Mouse (Mus musculus): Measurements from ENCODE around the gene Spats2l. TPM values are rescaled to one million over a fixed set of nuclear protein-coding genes. Genes with fewer than 3 reads are reported as not detected.

The Spats2l gene
- polyA plus RNA-seq, 1 experiment, result 0.76 TPM

DNA sequence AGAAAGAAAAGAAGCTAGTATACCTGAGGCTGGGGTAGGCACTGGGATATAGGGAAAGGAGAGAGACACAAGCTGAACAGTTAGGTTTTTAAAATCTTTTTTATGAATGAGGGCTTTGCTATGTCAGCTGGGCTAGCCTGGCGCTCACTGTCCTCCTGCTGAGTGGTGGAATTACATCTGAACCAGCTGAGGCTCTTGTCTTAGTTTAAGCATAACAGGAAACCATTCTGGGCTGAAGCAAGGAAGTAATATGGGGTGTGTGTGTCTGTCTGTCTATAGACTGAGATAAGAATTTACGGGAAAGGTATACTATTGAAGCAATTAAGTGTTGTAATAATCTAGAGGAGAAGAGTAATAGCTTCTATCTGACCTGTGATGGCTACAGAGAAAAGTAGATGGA, 197.6 kb downstream of the Spats2l start:
- Histone ChIP-seq H3ac (ENCODE audit: control insufficient read depth, insufficient read length) (no peak overlapping the region), H3K79me2 (ENCODE audit: control insufficient read depth, insufficient read depth) (no peaks in the 10 kb centered on the region), H3K4me2 (ENCODE audit: low read depth) (no peak overlapping the region), H3K27me3 (ENCODE audit: control insufficient read depth, insufficient read depth, insufficient read length) (no peaks in the 10 kb centered on the region), H3K4me3 (no peak overlapping the region), H3K36me3 (ENCODE audit: control insufficient read depth, insufficient read depth) (no peaks in the 10 kb centered on the region)
- TF ChIP-seq CEBPB (IDR thresholded peaks at IDR 0.05; ENCODE audit: insufficient read depth, poor library complexity, severe bottlenecking), result no peak
- TF ChIP-seq MYOG (IDR thresholded peaks at IDR 0.05; ENCODE audit: control insufficient read depth in 1 of 3, insufficient read depth in 1 of 3, insufficient read length in 2 of 3, low read depth in 2 of 3), result no peak
- no peak for TF ChIP-seq SRF (IDR thresholded peaks at IDR 0.05; ENCODE audit: control insufficient read depth, insufficient read length, low read depth)
- TF ChIP-seq POLR2A (IDR thresholded peaks at IDR 0.05; ENCODE audit: insufficient read length, low read depth), result no peak
- TF ChIP-seq TCF12 (IDR thresholded peaks at IDR 0.05; ENCODE audit: insufficient read depth, poor library complexity, severe bottlenecking), result no peak
- no peak for TF ChIP-seq TCF3 (IDR thresholded peaks at IDR 0.05; ENCODE audit: insufficient read length, low read depth)
- no peak for TF ChIP-seq USF1 (IDR thresholded peaks at IDR 0.05; ENCODE audit: low read depth)
- no peak for TF ChIP-seq REST (IDR thresholded peaks at IDR 0.05; ENCODE audit: insufficient read depth, insufficient read length)
- no peak for TF ChIP-seq MYOD1 (IDR thresholded peaks at IDR 0.05; ENCODE audit: control insufficient read depth in 1 of 3, insufficient read length in 2 of 3, low read depth in 2 of 3)

DNA sequence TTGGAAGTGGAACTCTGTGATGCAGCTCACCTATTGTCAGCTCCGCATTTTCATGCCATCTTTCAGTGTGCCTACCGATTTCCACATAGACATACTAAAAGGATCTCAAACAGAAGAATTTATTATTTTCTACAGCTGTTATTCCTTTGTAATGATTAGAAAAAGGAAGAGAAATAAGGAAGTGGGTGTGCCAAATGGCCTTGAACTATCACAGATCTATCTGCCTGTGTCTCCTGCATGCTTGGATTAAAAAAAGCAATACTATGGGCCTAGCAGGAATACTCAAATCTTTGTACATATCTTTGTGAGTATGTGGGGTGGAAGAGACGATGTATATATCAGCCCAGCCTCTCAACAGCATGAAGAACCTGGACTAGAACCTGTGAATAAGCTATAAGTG, 202.9 kb downstream of the Spats2l start:
- Histone ChIP-seq H3ac (ENCODE audit: control insufficient read depth, insufficient read length) (no peak overlapping the region), H3K36me3 (ENCODE audit: control insufficient read depth, insufficient read depth) (no peaks in the 10 kb centered on the region), H3K79me2 (ENCODE audit: control insufficient read depth, insufficient read depth) (no peaks in the 10 kb centered on the region), H3K4me3 (no peak overlapping the region), H3K27me3 (ENCODE audit: control insufficient read depth, insufficient read depth, insufficient read length) (no peaks in the 10 kb centered on the region), H3K4me2 (ENCODE audit: low read depth) (no peak overlapping the region)
- no peak for TF ChIP-seq POLR2AphosphoS2 (IDR thresholded peaks at IDR 0.05; ENCODE audit: insufficient read length, low read depth)
- no peak for TF ChIP-seq USF1 (IDR thresholded peaks at IDR 0.05; ENCODE audit: low read depth)
- TF ChIP-seq MYOG (IDR thresholded peaks at IDR 0.05; ENCODE audit: control insufficient read depth in 1 of 3, insufficient read depth in 1 of 3, insufficient read length in 2 of 3, low read depth in 2 of 3), result no peak
- no peak for TF ChIP-seq TCF12 (IDR thresholded peaks at IDR 0.05; ENCODE audit: insufficient read depth, poor library complexity, severe bottlenecking)
- TF ChIP-seq SRF (IDR thresholded peaks at IDR 0.05; ENCODE audit: control insufficient read depth, insufficient read length, low read depth), result no peak
- no peak for TF ChIP-seq TCF3 (IDR thresholded peaks at IDR 0.05; ENCODE audit: insufficient read length, low read depth)
- no peak for TF ChIP-seq REST (IDR thresholded peaks at IDR 0.05; ENCODE audit: insufficient read depth, insufficient read length)
- TF ChIP-seq POLR2A (IDR thresholded peaks at IDR 0.05; ENCODE audit: insufficient read length, low read depth), result no peak
- no peak for TF ChIP-seq MYOD1 (IDR thresholded peaks at IDR 0.05; ENCODE audit: control insufficient read depth in 1 of 3, insufficient read length in 2 of 3, low read depth in 2 of 3)
- TF ChIP-seq MAX (IDR thresholded peaks at IDR 0.05; ENCODE audit: low read depth), result no peak
- TF ChIP-seq E2F4 (IDR thresholded peaks at IDR 0.05; ENCODE audit: insufficient read depth), result no peak
- TF ChIP-seq CEBPB (IDR thresholded peaks at IDR 0.05; ENCODE audit: insufficient read depth, poor library complexity, severe bottlenecking), result no peak

DNA sequence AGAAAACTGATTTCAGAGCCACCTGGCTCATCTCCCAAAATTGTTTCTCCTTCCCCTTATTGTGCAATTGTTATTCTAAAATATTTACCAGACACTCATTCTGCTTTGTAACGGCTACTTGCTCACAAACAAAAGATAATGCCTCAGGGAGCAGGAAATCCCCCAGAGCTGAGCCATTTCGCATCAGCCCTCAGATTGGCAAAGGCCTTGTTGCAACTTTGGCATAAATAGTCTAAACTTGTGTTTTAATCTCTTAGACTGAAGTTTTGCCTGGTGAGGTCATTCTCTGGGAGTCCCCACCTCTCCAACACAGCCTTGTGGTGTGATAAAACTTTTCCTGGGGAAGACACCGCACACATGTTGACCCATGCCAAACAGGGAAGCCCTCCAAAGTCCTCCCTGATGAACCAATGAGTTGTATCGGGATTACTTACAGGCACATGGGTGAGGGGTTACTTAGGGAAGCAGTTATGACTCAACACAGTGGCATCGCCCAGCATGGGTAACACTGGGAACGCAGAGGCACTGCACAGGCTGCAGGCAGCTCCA, 215.2 kb downstream of the Spats2l start:
- peak overlapping the region; percentile 62 for H3K4me2 ChIP-seq (ENCODE audit: low read depth)
- H3K27me3 ChIP-seq (ENCODE audit: control insufficient read depth, insufficient read depth, insufficient read length), result no peaks in the 10 kb centered on the region
- H3ac ChIP-seq (ENCODE audit: control insufficient read depth, insufficient read length), result no peak overlapping the region
- TF ChIP-seq CEBPB (IDR thresholded peaks at IDR 0.05; ENCODE audit: insufficient read depth, poor library complexity, severe bottlenecking), result peak; percentile 78
- no peak for TF ChIP-seq E2F4 (IDR thresholded peaks at IDR 0.05; ENCODE audit: insufficient read depth)
- no peaks in the 10 kb centered on the region for H3K79me2 ChIP-seq (ENCODE audit: control insufficient read depth, insufficient read depth)
- H3K4me3 ChIP-seq, result no peak overlapping the region
- H3K36me3 ChIP-seq (ENCODE audit: control insufficient read depth, insufficient read depth), result no peaks in the 10 kb centered on the region

DNA sequence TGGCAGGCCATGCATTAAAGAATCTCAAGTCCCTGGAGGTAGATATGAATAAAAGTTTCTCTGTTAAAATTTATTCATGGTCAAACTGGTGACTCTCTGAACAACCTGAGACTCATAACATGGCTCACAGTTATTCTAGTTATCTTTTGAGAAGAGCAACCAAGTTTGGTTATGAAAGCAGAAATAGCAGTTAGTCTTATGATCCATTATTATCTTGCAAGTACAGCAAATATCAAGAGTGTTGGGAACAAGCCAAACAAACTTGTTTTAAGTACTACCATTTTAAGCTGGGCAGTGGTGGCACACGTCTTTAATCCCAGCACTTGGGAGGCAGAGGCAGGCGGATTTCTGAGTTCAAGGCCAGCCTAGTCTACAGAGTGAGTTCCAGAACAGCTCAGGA, 217.3 kb downstream of the Spats2l start:
- TF ChIP-seq POLR2AphosphoS2 (IDR thresholded peaks at IDR 0.05; ENCODE audit: insufficient read length, low read depth) (no peak), MYOG (IDR thresholded peaks at IDR 0.05; ENCODE audit: control insufficient read depth in 1 of 3, insufficient read depth in 1 of 3, insufficient read length in 2 of 3, low read depth in 2 of 3) (no peak), POLR2A (IDR thresholded peaks at IDR 0.05; ENCODE audit: insufficient read length, low read depth) (no peak), MYOD1 (IDR thresholded peaks at IDR 0.05; ENCODE audit: control insufficient read depth in 1 of 3, insufficient read length in 2 of 3, low read depth in 2 of 3) (no peak), TCF3 (IDR thresholded peaks at IDR 0.05; ENCODE audit: insufficient read length, low read depth) (no peak), REST (IDR thresholded peaks at IDR 0.05; ENCODE audit: insufficient read depth, insufficient read length) (no peak), E2F4 (IDR thresholded peaks at IDR 0.05; ENCODE audit: insufficient read depth) (no peak), SRF (IDR thresholded peaks at IDR 0.05; ENCODE audit: control insufficient read depth, insufficient read length, low read depth) (no peak), USF1 (IDR thresholded peaks at IDR 0.05; ENCODE audit: low read depth) (no peak)
- Histone ChIP-seq H3K4me3 (no peak overlapping the region), H3K79me2 (ENCODE audit: control insufficient read depth, insufficient read depth) (peaks cover 3% of the 10 kb centered on the region), H3K4me2 (ENCODE audit: low read depth) (no peak overlapping the region), H3K27me3 (ENCODE audit: control insufficient read depth, insufficient read depth, insufficient read length) (no peaks in the 10 kb centered on the region), H3K36me3 (ENCODE audit: control insufficient read depth, insufficient read depth) (no peaks in the 10 kb centered on the region), H3ac (ENCODE audit: control insufficient read depth, insufficient read length) (no peak overlapping the region)

DNA sequence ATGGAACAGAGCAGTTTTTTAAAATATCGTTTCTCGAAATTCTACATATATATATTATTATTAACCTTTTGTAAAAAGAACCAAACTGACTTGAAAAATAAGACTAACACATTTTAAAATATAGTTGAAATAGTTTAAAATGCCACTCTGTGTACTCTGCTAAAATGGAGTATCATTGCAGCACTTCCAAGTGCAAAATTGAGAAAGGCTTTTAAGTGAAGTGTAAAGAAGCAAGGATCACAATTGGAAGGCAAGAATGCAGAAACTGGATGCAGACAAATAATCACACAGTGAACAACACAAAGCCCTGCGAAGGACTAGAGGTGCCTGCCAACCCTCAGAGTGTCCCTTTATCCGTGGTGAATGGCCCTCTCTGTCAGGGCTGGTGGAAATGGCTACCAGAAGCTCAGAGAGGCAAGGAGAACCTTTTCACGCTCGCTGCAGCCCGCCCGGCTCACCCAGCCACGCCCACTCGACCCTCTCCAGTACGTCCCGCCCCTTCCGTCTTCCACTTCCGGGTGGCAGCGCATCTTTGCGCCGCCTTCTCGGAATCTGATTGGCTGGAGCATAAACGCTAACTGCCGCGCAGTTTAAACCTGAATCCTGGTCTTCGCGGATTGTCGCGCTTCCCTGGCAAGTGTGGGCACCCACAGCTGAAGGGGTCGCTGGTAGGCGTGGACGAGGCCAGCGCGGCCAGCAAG, 221.6 kb downstream of the Spats2l start, which contains the start of gene Sgo2a:
Gene Sgo2a (plus strand): TSS at position 540 of the 701 bp plus-strand sequence.
- peak within 1 kb of the TSS; percentile 71 for H3K4me3 ChIP-seq
- H3K27me3 ChIP-seq (ENCODE audit: control insufficient read depth, insufficient read depth, insufficient read length), result no peaks in the 10 kb centered on the region
- no peaks in the 10 kb centered on the region for H3K36me3 ChIP-seq (ENCODE audit: control insufficient read depth, insufficient read depth)
- peak within 1 kb of the TSS; percentile 82 for H3K4me2 ChIP-seq (ENCODE audit: low read depth)
- peak within 1 kb of the TSS; percentile 49 for H3ac ChIP-seq (ENCODE audit: control insufficient read depth, insufficient read length)
- peaks cover 35% of the 10 kb centered on the region for H3K79me2 ChIP-seq (ENCODE audit: control insufficient read depth, insufficient read depth)
- TF ChIP-seq CEBPB (IDR thresholded peaks at IDR 0.05; ENCODE audit: insufficient read depth, poor library complexity, severe bottlenecking) (no peak), USF1 (IDR thresholded peaks at IDR 0.05; ENCODE audit: low read depth) (no peak), POLR2A (IDR thresholded peaks at IDR 0.05; ENCODE audit: insufficient read length, low read depth) (peak; percentile 85), TCF12 (IDR thresholded peaks at IDR 0.05; ENCODE audit: insufficient read depth, poor library complexity, severe bottlenecking) (no peak), REST (IDR thresholded peaks at IDR 0.05; ENCODE audit: insufficient read depth, insufficient read length) (no peak), TCF3 (IDR thresholded peaks at IDR 0.05; ENCODE audit: insufficient read length, low read depth) (no peak), MYOD1 (IDR thresholded peaks at IDR 0.05; ENCODE audit: control insufficient read depth in 1 of 3, insufficient read length in 2 of 3, low read depth in 2 of 3) (no peak), MAX (IDR thresholded peaks at IDR 0.05; ENCODE audit: low read depth) (peak; percentile 24), MYOG (IDR thresholded peaks at IDR 0.05; ENCODE audit: control insufficient read depth in 1 of 3, insufficient read depth in 1 of 3, insufficient read length in 2 of 3, low read depth in 2 of 3) (no peak), POLR2AphosphoS2 (IDR thresholded peaks at IDR 0.05; ENCODE audit: insufficient read length, low read depth) (peak; percentile 80), E2F4 (IDR thresholded peaks at IDR 0.05; ENCODE audit: insufficient read depth) (peak; percentile 96), SRF (IDR thresholded peaks at IDR 0.05; ENCODE audit: control insufficient read depth, insufficient read length, low read depth) (peak; percentile 8)
